Mouse (Mus musculus) telencephalon, adult 2 months (tissue): ENCODE results near the gene St7l.

Source experiments
- DNase-seq: peaks from one replicate; pipeline ENCODE4 v3.0.0-alpha.2; 2011; ENCODE audit warnings: low read depth, low spot score

St7l gene

GRCm38 (mm10) chr3:104963331-104964276, 99.8 kb downstream of the St7l start:
- DNase-seq: no peak

GRCm38 (mm10) chr3:104965070-104965855, 101.5 kb downstream of the St7l start:
- DNase-seq: no peak

- DNase-seq: no peak
These were observed 102.3 kb downstream of the St7l start for GRCm38 (mm10) chr3:104965991-104966554.

DNA sequence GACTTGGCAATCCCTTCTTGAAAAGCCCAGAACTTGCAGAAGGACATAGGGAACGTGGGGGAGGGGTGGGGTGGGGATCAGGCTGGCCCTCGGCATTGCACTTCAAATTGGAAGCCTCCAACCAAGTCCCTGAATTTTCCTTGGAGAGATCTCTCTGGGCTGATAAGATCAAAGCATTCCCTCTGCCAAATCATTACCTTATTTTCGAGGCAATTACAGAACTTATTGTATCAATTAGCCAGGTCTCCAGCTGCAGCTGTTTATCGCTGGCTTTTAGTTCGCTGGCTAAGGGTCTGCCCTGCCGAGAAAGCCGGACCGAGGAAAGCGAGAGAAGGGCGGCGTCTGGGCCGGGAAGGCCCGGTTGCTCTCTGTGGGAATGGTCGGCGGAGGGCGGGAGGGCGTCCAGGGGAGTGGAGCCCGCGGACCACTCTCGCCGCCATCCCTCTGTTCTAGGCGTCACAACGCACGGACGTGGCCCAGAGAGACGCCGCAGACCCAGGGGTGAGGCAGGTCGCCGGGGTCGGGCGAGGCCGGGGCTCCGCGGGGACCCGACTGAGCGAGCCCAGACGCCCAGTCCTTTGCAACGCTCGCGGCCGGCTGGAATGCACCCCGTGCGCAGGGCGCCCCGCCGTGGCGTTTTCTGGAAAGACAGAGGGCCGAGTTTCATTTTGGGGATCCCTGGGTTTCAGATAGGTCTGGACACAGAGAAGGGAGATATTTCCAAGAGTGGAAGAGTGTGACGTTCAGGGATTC, 103.9 kb downstream of the St7l start:
- peak; percentile 15 for DNase-seq
